Mouse (Mus musculus) left cerebral cortex, postnatal 14 days (tissue): Measurements from ENCODE around the gene Oasl2. TPM values are rescaled to one million over a fixed set of nuclear protein-coding genes. Genes with fewer than 3 reads are reported as not detected.
A peak's percentile ranks its signal among the peaks of the same experiment; 100 is the strongest.
"Not testable (repeated sequence)": the region's sequence is repeated elsewhere in the genome, so short reads cannot be mapped to it uniquely, and the experiment has no call there.

Experiments used
- DNase-seq, 2 experiments: peaks; one replicate each; pipeline ENCODE4 v3.0.0; 2021 to 2022; ENCODE audit warnings: low spot score in 2 of 2, mixed read lengths in 1 of 2
- intact Hi-C: fragments of 180-260 bp; cut with DNase I; formaldehyde crosslinking; loops from one replicate; pipeline ENCODE4 v1.15.1; 2025
- total RNA-seq, 2 experiments: library from RNA; stranded (reverse); gene quantifications; 2 replicates each; pipeline ENCODE4 v1.2.3; 2021

Oasl2 gene
- total RNA-seq, 2 experiments from 2014 or later = 0.57 to 1.8 TPM

- no peak for DNase-seq
- intact Hi-C loops = no loop called here
Measured at GRCm38 (mm10) chr5:114908598-114909305, 12.0 kb downstream of the Oasl2 start.

GRCm38 (mm10) chr5:114913686-114914085 lies 16.9 kb downstream of the Oasl2 start:
- DNase-seq = no peak
- intact Hi-C loops = no loop called here

- intact Hi-C loops = no loop called here
- DNase-seq = peak; percentile 21 to 49
Measured at GRCm38 (mm10) chr5:114914855-114915254, 18.1 kb downstream of the Oasl2 start.

GRCm38 (mm10) chr5:114915854-114916253 lies 19.1 kb downstream of the Oasl2 start:
- intact Hi-C loops = no loop called here
- DNase-seq = no peak

GRCm38 (mm10) chr5:114916777-114917176 lies 20.0 kb downstream of the Oasl2 start:
- intact Hi-C loops = no loop called here
- no peak for DNase-seq

GRCm38 (mm10) chr5:114917357-114917756 lies 20.6 kb downstream of the Oasl2 start:
- intact Hi-C loops, DNase-seq: not testable (repeated sequence)

GRCm38 (mm10) chr5:114921551-114922365 lies 25.0 kb downstream of the Oasl2 start:
- intact Hi-C loops = no loop called here
- DNase-seq = no peak

- intact Hi-C loops = no loop called here
- no peak for DNase-seq
Measured at GRCm38 (mm10) chr5:114922366-114922731, 25.6 kb downstream of the Oasl2 start.

GRCm38 (mm10) chr5:114922998-114923473 lies 26.3 kb downstream of the Oasl2 start, which contains the start of gene Oasl1:
TSS of gene Oasl1 (plus strand) at chr5:114923240.
- intact Hi-C loops = no loop called here
- no peak for DNase-seq

- intact Hi-C loops = no loop called here
- DNase-seq = no peak
Measured at GRCm38 (mm10) chr5:114926153-114926684, 29.5 kb downstream of the Oasl2 start.

GRCm38 (mm10) chr5:114926753-114927152 lies 30.0 kb downstream of the Oasl2 start:
- DNase-seq = no peak
- intact Hi-C loops = no loop called here

GRCm38 (mm10) chr5:114931626-114932025 lies 34.9 kb downstream of the Oasl2 start:
- intact Hi-C loops = loop anchor here (10.0 kb wide), 1 partner anchor 107 kb away; the partner anchor contains the start of gene 1500011B03Rik
- DNase-seq = no peak

- DNase-seq = no peak
- intact Hi-C loops = loop anchor here (10.0 kb wide), 1 partner anchor 108 kb away; the partner anchor contains the start of gene 1500011B03Rik
Measured at GRCm38 (mm10) chr5:114933206-114933605, 36.5 kb downstream of the Oasl2 start.

GRCm38 (mm10) chr5:114935838-114936237 lies 39.1 kb downstream of the Oasl2 start:
- intact Hi-C loops = loop anchor here (10.0 kb wide), 1 partner anchor 111 kb away; the partner anchor contains the start of gene 1500011B03Rik
- DNase-seq = no peak

GRCm38 (mm10) chr5:114941138-114941537 lies 44.4 kb downstream of the Oasl2 start:
- intact Hi-C loops, DNase-seq: not testable (repeated sequence)

- DNase-seq = peak; percentile 87 to 91
- intact Hi-C loops = no loop called here
Measured at GRCm38 (mm10) chr5:114942074-114942765, 45.5 kb downstream of the Oasl2 start, which contains the start of gene 2210016L21Rik. TSS of gene 2210016L21Rik (plus strand) at chr5:114942158.

GRCm38 (mm10) chr5:114942766-114943130 lies 46.0 kb downstream of the Oasl2 start:
- DNase-seq = no peak
- intact Hi-C loops = no loop called here

- DNase-seq = no peak
- intact Hi-C loops = no loop called here
Measured at GRCm38 (mm10) chr5:114945072-114945471, 48.3 kb downstream of the Oasl2 start.

- intact Hi-C loops = no loop called here
- no peak for DNase-seq
Measured at GRCm38 (mm10) chr5:114948891-114949290, 52.2 kb downstream of the Oasl2 start.
